Mouse (Mus musculus) heart, adult 2 months (tissue): ENCODE measurements around the gene Slc44a1. TPM values are rescaled to one million over a fixed set of nuclear protein-coding genes. Genes with fewer than 3 reads are reported as not detected.

Source experiments
- DNase-seq, 2 experiments: peaks; one replicate each; pipeline ENCODE4 v3.0.0; 2021
- H3K27ac ChIP-seq: fragments of 200-600 bp; 2 replicates; pipeline ENCODE4 v1.8.1; 2022
- H3K27me3 ChIP-seq: fragments of 200-500 bp; 2 replicates; pipeline ENCODE4 v1.6.1; 2012; ENCODE audit warnings: mild to moderate bottlenecking, low read length, inconsistent platforms, mixed read lengths; ENCODE audit not compliant: control insufficient read depth, insufficient read depth
- H3K36me3 ChIP-seq: fragments of 200-500 bp; 2 replicates; pipeline ENCODE4 v1.6.1; 2012; ENCODE audit warnings: low read length, inconsistent platforms; ENCODE audit not compliant: control insufficient read depth, insufficient read depth
- H3K4me1 ChIP-seq: fragments of 200-500 bp; 2 replicates; pipeline ENCODE4 v1.6.1; 2011; ENCODE audit warnings: low read length; ENCODE audit not compliant: control insufficient read depth, insufficient read depth
- H3K4me3 ChIP-seq: fragments of 200-600 bp; 2 replicates; pipeline ENCODE4 v1.8.1; 2022
- H3K79me2 ChIP-seq: fragments of 200-500 bp; replicated peaks from 2 replicates; pipeline ENCODE4 v1.6.1; 2012; ENCODE audit warnings: mild to moderate bottlenecking, inconsistent platforms, low read length, moderate library complexity, mixed read lengths; ENCODE audit not compliant: control insufficient read depth, insufficient read depth
- H3K9ac ChIP-seq: fragments of 200-500 bp; 2 replicates; pipeline ENCODE4 v1.6.1; 2012; ENCODE audit warnings: low read depth, mild to moderate bottlenecking, control low read depth, inconsistent platforms, low read length, mixed read lengths
- CTCF ChIP-seq: fragments of 200-600 bp; IDR thresholded peaks from 2 replicates; pipeline ENCODE4 v1.8.1; 2022; ENCODE audit warnings: antibody characterized with exemption, mild to moderate bottlenecking, moderate library complexity
- EP300 ChIP-seq: fragments of 200-500 bp; IDR thresholded peaks from 2 replicates; pipeline ENCODE4 v1.6.1; 2011; ENCODE audit warnings: low read depth, low read length, control low read depth; ENCODE audit not compliant: insufficient read depth
- POLR2A ChIP-seq: fragments of 200-500 bp; IDR thresholded peaks from 2 replicates; pipeline ENCODE4 v1.6.1; 2011; ENCODE audit warnings: mild to moderate bottlenecking, low read depth, low read length, control low read depth; ENCODE audit not compliant: insufficient read depth
- WGBS: fragments of 180-500 bp; shearing (Covaris S2); methylation state at CpG from one replicate; pipeline ENCODE4 v1.1.7; 2018; 5-methylcytosine and 5-hydroxymethylcytosine counted together
- intact Hi-C: fragments of 180-260 bp; cut with DNase I; formaldehyde crosslinking; loops from one replicate; pipeline ENCODE4 v1.15.1; 2025
- polyA plus RNA-seq: library from polyadenylated mRNA; depleted of rRNA; stranded (reverse); fragments of >200 nt; gene quantifications from 2 replicates; pipeline ENCODE4 v1.2.3, GENCODE M21; 2012
- total RNA-seq, 2 experiments: library from RNA; stranded (reverse); gene quantifications; 2 replicates each; pipeline ENCODE4 v1.2.3; 2021

The Slc44a1 gene
- total and polyA plus RNA-seq, 3 experiments: 22.7 to 32.3 (median 26.4) TPM

- H3K9ac ChIP-seq: no peak overlapping the region
- WGBS: 98% methylated on average over 4 of the region's 4 CpGs
- intact Hi-C loops: no loop called here
- H3K27ac ChIP-seq: no peak overlapping the region
- H3K79me2 ChIP-seq: peaks cover 1% of the 10 kb centered on the region; the same call in 1 of the 2 replicates
- no peak for DNase-seq
- H3K36me3 ChIP-seq: no peaks in the 10 kb centered on the region
- H3K4me3 ChIP-seq: no peak overlapping the region
- no peaks in the 10 kb centered on the region for H3K27me3 ChIP-seq
- H3K4me1 ChIP-seq: peaks cover 12% of the 10 kb centered on the region
- TF ChIP-seq CTCF (no peak), EP300 (no peak), POLR2A (no peak)
These were observed 7.6 kb downstream of the Slc44a1 start for GRCm38 (mm10) chr4:53447773-53448172.

GRCm38 (mm10) chr4:53450736-53451135 is 10.5 kb downstream of the Slc44a1 start:
- peaks cover 12% of the 10 kb centered on the region for H3K4me1 ChIP-seq
- peaks cover 1% of the 10 kb centered on the region for H3K79me2 ChIP-seq
- no peak overlapping the region for H3K9ac ChIP-seq
- intact Hi-C loops: loop anchor here (5.0 kb wide), 1 partner anchor 68 kb away; no protein-coding TSS in a partner anchor
- TF ChIP-seq EP300 (no peak), POLR2A (no peak)
- DNase-seq: no peak
- H3K27ac ChIP-seq: no peak overlapping the region
- WGBS: 61% methylated on average over 7 of the region's 7 CpGs
- H3K36me3 ChIP-seq: no peaks in the 10 kb centered on the region
- H3K27me3 ChIP-seq: no peaks in the 10 kb centered on the region
- H3K4me3 ChIP-seq: no peak overlapping the region

- peak; percentile 51 to 55 for DNase-seq
- Histone ChIP-seq H3K36me3 (no peaks in the 10 kb centered on the region), H3K4me3 (no peak overlapping the region), H3K4me1 (peaks cover 12% of the 10 kb centered on the region), H3K27me3 (no peaks in the 10 kb centered on the region), H3K9ac (no peak overlapping the region), H3K27ac (peak overlapping the region; percentile 15; the same call in 1 of the 2 replicates), H3K79me2 (peaks cover 1% of the 10 kb centered on the region)
- intact Hi-C loops: loop anchor here (5.0 kb wide), 1 partner anchor 70 kb away; no protein-coding TSS in a partner anchor
- 18% methylated on average over 4 of the region's 4 CpGs for WGBS
- TF ChIP-seq POLR2A (no peak), CTCF (peak; percentile 64)
These were observed 11.7 kb downstream of the Slc44a1 start for GRCm38 (mm10) chr4:53451887-53452286.

- Histone ChIP-seq H3K4me1 (peaks cover 12% of the 10 kb centered on the region), H3K79me2 (peaks cover 1% of the 10 kb centered on the region), H3K27ac (no peak overlapping the region), H3K27me3 (no peaks in the 10 kb centered on the region), H3K36me3 (no peaks in the 10 kb centered on the region), H3K4me3 (no peak overlapping the region), H3K9ac (no peak overlapping the region)
- DNase-seq: no peak
- WGBS: 82% methylated on average over 1 of the region's 1 CpGs
- TF ChIP-seq EP300: no peak
- TF ChIP-seq POLR2A: no peak
- TF ChIP-seq CTCF: no peak
- intact Hi-C loops: loop anchor here (5.0 kb wide), 1 partner anchor 70 kb away; no protein-coding TSS in a partner anchor
These were observed 12.2 kb downstream of the Slc44a1 start for GRCm38 (mm10) chr4:53452457-53452856.

GRCm38 (mm10) chr4:53452976-53453889 is 13.0 kb downstream of the Slc44a1 start:
- Histone ChIP-seq H3K4me3 (no peak overlapping the region), H3K4me1 (peaks cover 12% of the 10 kb centered on the region), H3K36me3 (no peaks in the 10 kb centered on the region), H3K79me2 (no peaks in the 10 kb centered on the region; the same call in 1 of the 2 replicates), H3K27ac (no peak overlapping the region), H3K27me3 (no peaks in the 10 kb centered on the region), H3K9ac (no peak overlapping the region)
- 68% methylated on average over 10 of the region's 10 CpGs for WGBS
- TF ChIP-seq CTCF (no peak), EP300 (no peak), POLR2A (no peak)
- DNase-seq: no peak
- intact Hi-C loops: loop anchor here (5.0 kb wide), 1 partner anchor 71 kb away; no protein-coding TSS in a partner anchor

- intact Hi-C loops: no loop called here
- Histone ChIP-seq H3K27ac (no peak overlapping the region), H3K9ac (no peak overlapping the region), H3K4me3 (no peak overlapping the region), H3K36me3 (no peaks in the 10 kb centered on the region), H3K4me1 (peaks cover 11% of the 10 kb centered on the region), H3K27me3 (no peaks in the 10 kb centered on the region), H3K79me2 (no peaks in the 10 kb centered on the region; the same call in 1 of the 2 replicates)
- 78% methylated on average over 2 of the region's 2 CpGs for WGBS
- no peak for DNase-seq
- TF ChIP-seq EP300 (no peak), CTCF (no peak)
These were observed 15.7 kb downstream of the Slc44a1 start for GRCm38 (mm10) chr4:53455885-53456284.
